Mouse (Mus musculus): ENCODE results near the gene Opcml.

- TF ChIP-seq CTCF (IDR thresholded peaks at IDR 0.05; ENCODE audit: control insufficient read depth, insufficient read depth, low read length) = no peak
- no peak for TF ChIP-seq POLR2A (IDR thresholded peaks at IDR 0.05; ENCODE audit: borderline replicate concordance, control insufficient read depth, low read depth, low read length)
Measured at GRCm38 (mm10) chr9:28303659-28304058, 513.1 kb downstream of the Opcml start.
